Mouse (Mus musculus): Measurements from ENCODE around the gene Zfp512b.

DNA sequence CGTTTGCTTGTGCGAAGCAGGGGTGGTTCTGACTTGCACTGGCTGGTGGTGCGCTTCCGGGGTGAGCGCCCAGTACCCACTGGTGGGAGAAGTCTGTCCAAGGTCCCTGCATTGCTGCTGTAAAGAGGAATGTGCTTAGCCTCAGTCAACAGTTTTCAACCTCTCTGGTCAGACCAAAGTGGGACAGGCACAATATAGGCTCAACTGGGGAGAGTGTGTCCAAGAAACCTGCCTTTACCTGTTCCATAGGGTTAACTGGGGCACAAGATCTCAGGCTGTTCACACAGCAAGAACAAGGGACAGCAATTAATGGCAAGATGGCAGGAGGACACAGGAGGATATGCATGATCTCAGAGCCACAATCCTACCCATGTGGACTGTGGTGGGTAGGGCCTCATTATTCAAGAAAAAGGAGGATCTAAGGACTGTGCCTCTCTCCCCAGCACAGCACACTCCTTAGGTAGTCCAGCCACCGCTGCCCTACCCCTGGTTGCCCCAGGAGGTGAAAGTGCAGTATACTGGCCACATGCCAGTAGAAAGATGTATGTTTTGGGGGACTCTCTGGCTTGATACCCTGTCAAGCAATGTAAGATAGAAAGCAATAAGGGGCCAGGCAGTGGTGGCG is 17.6 kb downstream of the Zfp512b start:
- no peak for TF ChIP-seq NANOG (IDR thresholded peaks at IDR 0.05; ENCODE audit: borderline replicate concordance, low read length)
- no peak for TF ChIP-seq CTCF (conservative IDR thresholded peaks at IDR 0.05; ENCODE audit: low read length)
